Mouse (Mus musculus): Measurements from ENCODE around the gene Kat6b. TPM values are rescaled to one million over a fixed set of nuclear protein-coding genes. Genes with fewer than 3 reads are reported as not detected.

Kat6b gene
- total and polyA plus RNA-seq, 2 experiments from 2014 or later, result 15.2 to 23.1 TPM

DNA sequence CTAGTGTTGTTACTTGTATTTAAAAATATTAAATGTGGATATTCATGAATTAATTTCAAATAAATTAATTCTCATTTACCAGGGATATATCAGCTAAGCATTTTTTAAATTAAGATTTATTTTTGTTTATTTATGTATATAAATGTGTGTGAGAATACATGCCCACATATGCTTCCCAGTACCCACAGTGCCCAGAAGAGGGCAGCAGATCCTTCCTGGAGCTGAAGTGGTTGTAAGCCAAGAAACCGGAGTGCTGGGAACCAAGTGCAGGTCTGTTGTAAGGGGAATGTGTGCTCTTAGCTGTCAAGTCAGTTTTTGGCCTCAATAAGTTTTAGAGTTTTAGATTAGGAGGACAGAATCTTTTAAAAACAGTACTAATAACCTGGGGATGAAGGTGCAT lies 110.9 kb downstream of the Kat6b start:
- WGBS, result 100% methylated on average over 1 of the region's 1 CpGs
- no peaks in the 10 kb centered on the region for H3K4me1 ChIP-seq (ENCODE audit: insufficient read depth, low read length)
- no peak overlapping the region for H3K9ac ChIP-seq (replicated peaks; ENCODE audit: low read length, poor library complexity, severe bottlenecking)
- no peak for ATAC-seq (ENCODE audit: low FRiP score)
- no peak overlapping the region for H3K4me2 ChIP-seq (ENCODE audit: low read depth, low read length, poor library complexity, severe bottlenecking)
- no peaks in the 10 kb centered on the region for H3K27me3 ChIP-seq (ENCODE audit: insufficient read depth, low read length)
- no peak overlapping the region for H3K27ac ChIP-seq (ENCODE audit: low read depth, low read length)
- DNase-seq (ENCODE audit: low spot score), result no peak
- no peaks in the 10 kb centered on the region for H3K9me3 ChIP-seq (ENCODE audit: low read length)
- peak; percentile 48 for TF ChIP-seq CTCF (IDR thresholded peaks at IDR 0.05)
- no peaks in the 10 kb centered on the region for H3K36me3 ChIP-seq (ENCODE audit: insufficient read depth, low read length)
- no peak overlapping the region for H3K4me3 ChIP-seq (ENCODE audit: low read depth, low read length)

- Histone ChIP-seq H3K27me3 (ENCODE audit: insufficient read depth, low read length) (no peaks in the 10 kb centered on the region), H3K9me3 (ENCODE audit: low read length) (no peaks in the 10 kb centered on the region), H3K27ac (ENCODE audit: low read depth, low read length) (no peak overlapping the region), H3K36me3 (ENCODE audit: insufficient read depth, low read length) (no peaks in the 10 kb centered on the region), H3K4me2 (ENCODE audit: low read depth, low read length, poor library complexity, severe bottlenecking) (no peak overlapping the region), H3K4me1 (ENCODE audit: insufficient read depth, low read length) (no peaks in the 10 kb centered on the region), H3K9ac (replicated peaks; ENCODE audit: low read length, poor library complexity, severe bottlenecking) (no peak overlapping the region), H3K4me3 (ENCODE audit: low read depth, low read length) (no peak overlapping the region)
- no peak for TF ChIP-seq CTCF (IDR thresholded peaks at IDR 0.05)
- 64% methylated on average over 8 of the region's 8 CpGs for WGBS
- ATAC-seq (ENCODE audit: low FRiP score) (no peak), DNase-seq (ENCODE audit: low spot score) (no peak)
Observed at GRCm38 (mm10) chr14:21592985-21593750, 111.9 kb downstream of the Kat6b start.

- DNase-seq (ENCODE audit: low spot score) (no peak), ATAC-seq (ENCODE audit: low FRiP score) (no peak)
- H3K9me3 ChIP-seq (ENCODE audit: low read length), result no peaks in the 10 kb centered on the region
- no peaks in the 10 kb centered on the region for H3K27me3 ChIP-seq (ENCODE audit: insufficient read depth, low read length)
- 0 out of 2 replicates have a peak overlapping the region, but pooled peaks have one; percentile 9 for H3K4me2 ChIP-seq (ENCODE audit: low read depth, low read length, poor library complexity, severe bottlenecking)
- WGBS, result 16% methylated on average over 9 of the region's 9 CpGs
- no peak overlapping the region for H3K4me3 ChIP-seq (ENCODE audit: low read depth, low read length)
- TF ChIP-seq CTCF (IDR thresholded peaks at IDR 0.05), result no peak
- H3K27ac ChIP-seq (ENCODE audit: low read depth, low read length), result no peak overlapping the region
- H3K4me1 ChIP-seq (ENCODE audit: insufficient read depth, low read length), result peaks cover 11% of the 10 kb centered on the region; the same call in 1 of the 2 replicates
- H3K9ac ChIP-seq (replicated peaks; ENCODE audit: low read length, poor library complexity, severe bottlenecking), result no peak overlapping the region
- no peaks in the 10 kb centered on the region for H3K36me3 ChIP-seq (ENCODE audit: insufficient read depth, low read length)
Observed at GRCm38 (mm10) chr14:21599446-21600173, 118.4 kb downstream of the Kat6b start.

DNA sequence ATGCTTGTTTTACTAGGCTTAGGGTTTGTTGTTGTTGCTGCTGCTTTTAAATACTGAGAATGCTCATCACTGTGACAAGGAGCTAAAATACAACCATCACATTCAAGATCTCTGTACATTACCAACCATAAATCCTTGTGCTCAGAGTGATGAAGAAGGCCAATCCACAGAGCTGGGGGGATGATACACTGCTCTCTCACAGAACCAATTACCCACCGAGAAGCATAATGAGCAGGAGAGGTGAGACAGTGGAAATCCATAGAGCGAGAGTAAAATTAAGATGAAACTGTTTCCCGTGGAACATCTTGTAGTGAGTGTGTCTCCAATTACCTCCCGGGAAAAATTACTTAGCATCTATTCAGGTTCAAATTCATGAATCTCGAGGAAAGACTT lies 118.9 kb downstream of the Kat6b start:
- no peak overlapping the region for H3K27ac ChIP-seq (ENCODE audit: low read depth, low read length)
- no peaks in the 10 kb centered on the region for H3K9me3 ChIP-seq (ENCODE audit: low read length)
- peaks cover 11% of the 10 kb centered on the region; the same call in 1 of the 2 replicates for H3K4me1 ChIP-seq (ENCODE audit: insufficient read depth, low read length)
- no peaks in the 10 kb centered on the region for H3K36me3 ChIP-seq (ENCODE audit: insufficient read depth, low read length)
- DNase-seq (ENCODE audit: low spot score) (no peak), ATAC-seq (ENCODE audit: low FRiP score) (no peak)
- H3K9ac ChIP-seq (replicated peaks; ENCODE audit: low read length, poor library complexity, severe bottlenecking), result no peak overlapping the region
- 0 out of 2 replicates have a peak overlapping the region, but pooled peaks have one; percentile 9 for H3K4me2 ChIP-seq (ENCODE audit: low read depth, low read length, poor library complexity, severe bottlenecking)
- H3K27me3 ChIP-seq (ENCODE audit: insufficient read depth, low read length), result no peaks in the 10 kb centered on the region
- WGBS, result 36% methylated on average over 5 of the region's 5 CpGs
- TF ChIP-seq CTCF (IDR thresholded peaks at IDR 0.05), result no peak
- H3K4me3 ChIP-seq (ENCODE audit: low read depth, low read length), result no peak overlapping the region

DNA sequence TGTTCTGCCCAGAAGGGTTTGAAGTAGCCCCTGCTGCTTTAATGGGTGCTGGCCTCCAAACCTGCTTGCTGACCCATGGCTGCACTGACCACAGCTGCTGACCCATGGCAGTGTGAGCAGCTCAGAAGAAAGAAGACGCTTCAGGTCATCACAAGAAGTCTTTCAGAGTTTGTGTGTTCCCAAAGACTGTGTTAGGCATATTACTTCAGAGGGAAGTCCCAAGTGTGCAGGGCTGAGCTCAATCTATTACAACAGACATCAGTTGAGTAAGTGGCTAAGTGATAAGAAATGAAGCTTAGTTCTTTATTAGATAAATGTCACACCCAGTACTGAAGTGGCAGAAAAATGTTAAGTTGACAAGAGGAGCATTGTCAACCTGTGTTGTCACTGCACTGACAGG lies 119.4 kb downstream of the Kat6b start:
- TF ChIP-seq CTCF (IDR thresholded peaks at IDR 0.05), result no peak
- Histone ChIP-seq H3K9ac (replicated peaks; ENCODE audit: low read length, poor library complexity, severe bottlenecking) (no peak overlapping the region), H3K4me1 (ENCODE audit: insufficient read depth, low read length) (peaks cover 11% of the 10 kb centered on the region; the same call in 1 of the 2 replicates), H3K27ac (ENCODE audit: low read depth, low read length) (no peak overlapping the region), H3K4me2 (ENCODE audit: low read depth, low read length, poor library complexity, severe bottlenecking) (no peak overlapping the region), H3K27me3 (ENCODE audit: insufficient read depth, low read length) (no peaks in the 10 kb centered on the region), H3K36me3 (ENCODE audit: insufficient read depth, low read length) (no peaks in the 10 kb centered on the region), H3K4me3 (ENCODE audit: low read depth, low read length) (no peak overlapping the region), H3K9me3 (ENCODE audit: low read length) (no peaks in the 10 kb centered on the region)
- no peak for DNase-seq (ENCODE audit: low spot score)
- ATAC-seq (ENCODE audit: low FRiP score), result no peak
- WGBS, result 55% methylated on average over 1 of the region's 1 CpGs

DNA sequence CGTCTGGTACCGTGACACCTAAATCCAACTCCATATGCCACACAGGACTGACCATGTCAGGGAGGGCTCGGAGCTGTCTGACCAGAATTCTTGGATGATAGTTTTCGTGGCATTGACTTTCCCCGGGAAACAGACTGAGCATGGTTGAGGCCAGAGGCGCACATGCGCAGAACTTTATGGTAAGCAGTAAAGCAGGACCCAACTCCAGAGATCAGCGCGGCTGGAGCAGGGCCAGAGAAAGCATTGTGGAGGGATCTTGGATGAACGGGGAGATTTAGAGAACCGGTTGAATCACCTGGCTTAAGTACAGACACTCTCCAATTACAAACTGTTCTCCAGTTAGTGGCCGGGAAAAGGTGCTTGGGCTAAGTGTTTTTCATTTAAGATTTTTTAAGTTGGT lies 120.9 kb downstream of the Kat6b start:
- H3K4me3 ChIP-seq (ENCODE audit: low read depth, low read length), result no peak overlapping the region
- no peak overlapping the region for H3K27ac ChIP-seq (ENCODE audit: low read depth, low read length)
- no peaks in the 10 kb centered on the region for H3K27me3 ChIP-seq (ENCODE audit: insufficient read depth, low read length)
- no peaks in the 10 kb centered on the region for H3K36me3 ChIP-seq (ENCODE audit: insufficient read depth, low read length)
- ATAC-seq (ENCODE audit: low FRiP score) (no peak), DNase-seq (ENCODE audit: low spot score) (no peak)
- peaks cover 11% of the 10 kb centered on the region; the same call in 1 of the 2 replicates for H3K4me1 ChIP-seq (ENCODE audit: insufficient read depth, low read length)
- no peak overlapping the region for H3K4me2 ChIP-seq (ENCODE audit: low read depth, low read length, poor library complexity, severe bottlenecking)
- no peak for TF ChIP-seq CTCF (IDR thresholded peaks at IDR 0.05)
- 79% methylated on average over 12 of the region's 12 CpGs for WGBS
- H3K9me3 ChIP-seq (ENCODE audit: low read length), result no peaks in the 10 kb centered on the region
- H3K9ac ChIP-seq (replicated peaks; ENCODE audit: low read length, poor library complexity, severe bottlenecking), result no peak overlapping the region
